Mouse (Mus musculus): ENCODE measurements around the gene Srpr. TPM values are rescaled to one million over a fixed set of nuclear protein-coding genes. Genes with fewer than 3 reads are reported as not detected.
A peak's percentile ranks its signal among the peaks of the same experiment; 100 is the strongest.

Gene Srpr
- polyA plus RNA-seq, 1 experiment from 2014 or later: 91.2 TPM

- H3K9me3 ChIP-seq: no peaks in the 10 kb centered on the region
- H3K4me2 ChIP-seq (replicated peaks): no peak overlapping the region
- no peak overlapping the region for H3K9ac ChIP-seq (replicated peaks)
- no peaks in the 10 kb centered on the region for H3K27me3 ChIP-seq
- no peaks in the 10 kb centered on the region for H3K4me1 ChIP-seq
- WGBS: 92% methylated on average over 3 of the region's 3 CpGs
- no peak overlapping the region for H3K27ac ChIP-seq (replicated peaks)
- no peak overlapping the region for H3K4me3 ChIP-seq
- H3K36me3 ChIP-seq: peaks cover 40% of the 10 kb centered on the region
- no peak for ATAC-seq (ENCODE audit: low FRiP score, low read depth)
Observed at GRCm38 (mm10) chr9:35228671-35229070, 28.7 kb downstream of the Srpr start.

- no peak for ATAC-seq (ENCODE audit: low FRiP score, low read depth)
- peaks cover 38% of the 10 kb centered on the region for H3K36me3 ChIP-seq
- no peak overlapping the region for H3K4me3 ChIP-seq
- H3K27me3 ChIP-seq: no peaks in the 10 kb centered on the region
- H3K9ac ChIP-seq (replicated peaks): no peak overlapping the region
- 61% methylated on average over 3 of the region's 3 CpGs for WGBS
- no peaks in the 10 kb centered on the region for H3K9me3 ChIP-seq
- no peak overlapping the region for H3K27ac ChIP-seq (replicated peaks)
- no peak overlapping the region for H3K4me2 ChIP-seq (replicated peaks)
- no peaks in the 10 kb centered on the region for H3K4me1 ChIP-seq
Observed at GRCm38 (mm10) chr9:35235996-35236395, 36.0 kb downstream of the Srpr start.

DNA sequence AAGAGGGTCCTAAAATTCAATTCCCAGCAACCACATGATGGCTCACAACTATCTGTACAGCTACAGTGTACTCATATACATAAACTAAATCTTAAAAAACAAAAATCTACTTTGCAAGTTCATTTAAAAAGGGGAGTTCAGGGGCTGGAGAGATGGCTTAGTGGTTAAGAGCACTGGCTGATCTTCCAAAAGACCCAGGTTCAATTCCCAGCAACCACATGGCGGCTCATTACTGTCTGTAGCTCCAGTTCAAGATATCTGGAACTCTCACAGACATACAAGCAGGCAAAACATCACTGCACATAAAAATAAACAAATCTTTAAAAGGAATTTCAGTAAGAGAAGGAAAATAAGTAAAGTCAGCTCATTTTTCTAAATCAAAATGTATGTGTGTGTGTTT, 38.4 kb downstream of the Srpr start:
- Histone ChIP-seq H3K36me3 (peaks cover 20% of the 10 kb centered on the region), H3K27me3 (no peaks in the 10 kb centered on the region), H3K9me3 (no peaks in the 10 kb centered on the region), H3K27ac (replicated peaks) (no peak overlapping the region), H3K4me2 (replicated peaks) (no peak overlapping the region), H3K9ac (replicated peaks) (no peak overlapping the region), H3K4me3 (no peak overlapping the region), H3K4me1 (no peaks in the 10 kb centered on the region)
- 90% methylated on average over 1 of the region's 1 CpGs for WGBS
- ATAC-seq (ENCODE audit: low FRiP score, low read depth): no peak

- Histone ChIP-seq H3K27ac (replicated peaks) (no peak overlapping the region), H3K4me3 (no peak overlapping the region), H3K9ac (replicated peaks) (no peak overlapping the region), H3K36me3 (peaks cover 17% of the 10 kb centered on the region), H3K4me2 (replicated peaks) (no peak overlapping the region), H3K9me3 (no peaks in the 10 kb centered on the region), H3K27me3 (no peaks in the 10 kb centered on the region), H3K4me1 (no peaks in the 10 kb centered on the region)
- 85% methylated on average over 6 of the region's 6 CpGs for WGBS
- ATAC-seq (ENCODE audit: low FRiP score, low read depth): no peak
Observed at GRCm38 (mm10) chr9:35238915-35239571, 39.1 kb downstream of the Srpr start.

DNA sequence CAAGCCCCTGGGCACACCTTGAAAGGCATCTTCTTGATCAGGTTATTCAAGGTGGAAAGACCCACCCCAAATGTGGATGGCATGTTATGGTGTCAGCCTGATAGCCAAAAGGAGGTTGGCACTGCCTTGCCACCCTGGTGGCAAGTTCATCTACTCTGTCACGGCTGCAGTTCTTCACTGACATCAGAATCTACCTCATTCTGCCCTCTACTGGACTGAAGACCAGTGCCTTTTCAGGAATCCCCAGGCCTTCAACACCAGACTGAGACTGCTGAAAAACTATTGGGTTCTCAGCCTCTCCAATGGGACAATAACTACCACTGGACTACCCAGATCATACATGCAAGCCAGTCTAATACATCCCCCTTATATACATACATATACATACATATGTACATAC, 39.8 kb downstream of the Srpr start:
- Histone ChIP-seq H3K9ac (replicated peaks) (no peak overlapping the region), H3K4me2 (replicated peaks) (no peak overlapping the region), H3K36me3 (peaks cover 12% of the 10 kb centered on the region), H3K9me3 (no peaks in the 10 kb centered on the region), H3K27ac (replicated peaks) (no peak overlapping the region), H3K4me1 (no peaks in the 10 kb centered on the region), H3K27me3 (no peaks in the 10 kb centered on the region), H3K4me3 (no peak overlapping the region)
- ATAC-seq (ENCODE audit: low FRiP score, low read depth): no peak
- WGBS: 95% methylated on average over 1 of the region's 1 CpGs

- no peak overlapping the region for H3K4me3 ChIP-seq
- 99% methylated on average over 2 of the region's 2 CpGs for WGBS
- ATAC-seq (ENCODE audit: low FRiP score, low read depth): no peak
Observed at GRCm38 (mm10) chr9:35247405-35247804, 47.4 kb downstream of the Srpr start.

GRCm38 (mm10) chr9:35249476-35249875, 49.5 kb downstream of the Srpr start:
- no peak for ATAC-seq (ENCODE audit: low FRiP score, low read depth)
- Histone ChIP-seq H3K9me3 (no peaks in the 10 kb centered on the region), H3K27ac (replicated peaks) (no peak overlapping the region), H3K27me3 (no peaks in the 10 kb centered on the region), H3K4me2 (replicated peaks) (no peak overlapping the region), H3K36me3 (no peaks in the 10 kb centered on the region), H3K4me1 (no peaks in the 10 kb centered on the region), H3K9ac (replicated peaks) (no peak overlapping the region), H3K4me3 (no peak overlapping the region)

More at GRCm38 (mm10) chr9:35247405-35247804, 47.4 kb downstream of the Srpr start:
- H3K27ac ChIP-seq (replicated peaks): no peak overlapping the region
- 0 out of 2 replicates have a peak, but pooled peaks cover 4% of the 10 kb centered on the region for H3K36me3 ChIP-seq
- no peaks in the 10 kb centered on the region for H3K27me3 ChIP-seq
- H3K4me1 ChIP-seq: no peaks in the 10 kb centered on the region
- no peaks in the 10 kb centered on the region for H3K9me3 ChIP-seq
- no peak overlapping the region for H3K9ac ChIP-seq (replicated peaks)
- no peak overlapping the region for H3K4me2 ChIP-seq (replicated peaks)

DNA sequence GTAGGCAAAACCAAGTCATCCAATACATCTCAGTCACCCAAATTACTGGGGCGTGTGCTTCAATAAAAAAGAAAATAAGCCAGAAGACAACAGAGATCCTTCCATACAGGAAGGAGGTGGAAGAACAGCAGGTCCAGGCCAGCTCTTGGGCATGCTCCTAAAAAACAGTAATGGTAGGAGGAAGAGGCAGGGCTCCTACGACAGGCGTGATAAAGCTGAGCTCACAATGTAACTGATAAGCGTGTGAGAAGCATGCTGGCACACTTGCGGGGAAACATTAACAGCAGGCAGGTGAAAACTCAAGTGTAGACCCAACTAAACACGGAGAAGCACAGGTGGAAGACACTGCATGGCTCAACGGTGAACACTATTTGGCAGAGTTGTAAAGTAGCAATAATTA, 57.4 kb downstream of the Srpr start:
- H3K4me1 ChIP-seq: no peaks in the 10 kb centered on the region
- H3K9me3 ChIP-seq: no peaks in the 10 kb centered on the region
- no peak overlapping the region for H3K4me3 ChIP-seq
- no peak overlapping the region for H3K27ac ChIP-seq (replicated peaks)
- no peak for ATAC-seq (ENCODE audit: low FRiP score, low read depth)
- no peak overlapping the region for H3K4me2 ChIP-seq (replicated peaks)
- H3K27me3 ChIP-seq: no peaks in the 10 kb centered on the region
- H3K36me3 ChIP-seq: 0 out of 2 replicates have a peak, but pooled peaks cover 3% of the 10 kb centered on the region
- H3K9ac ChIP-seq (replicated peaks): no peak overlapping the region
- 94% methylated on average over 7 of the region's 7 CpGs for WGBS

- no peak for ATAC-seq (ENCODE audit: low FRiP score, low read depth)
- Histone ChIP-seq H3K36me3 (0 out of 2 replicates have a peak, but pooled peaks cover 3% of the 10 kb centered on the region), H3K9me3 (no peaks in the 10 kb centered on the region), H3K9ac (replicated peaks) (no peak overlapping the region), H3K4me3 (no peak overlapping the region), H3K27ac (replicated peaks) (no peak overlapping the region), H3K27me3 (no peaks in the 10 kb centered on the region), H3K4me1 (peaks cover 8% of the 10 kb centered on the region), H3K4me2 (replicated peaks) (no peak overlapping the region)
- 93% methylated on average over 4 of the region's 4 CpGs for WGBS
Observed at GRCm38 (mm10) chr9:35262418-35262817, 62.4 kb downstream of the Srpr start.

DNA sequence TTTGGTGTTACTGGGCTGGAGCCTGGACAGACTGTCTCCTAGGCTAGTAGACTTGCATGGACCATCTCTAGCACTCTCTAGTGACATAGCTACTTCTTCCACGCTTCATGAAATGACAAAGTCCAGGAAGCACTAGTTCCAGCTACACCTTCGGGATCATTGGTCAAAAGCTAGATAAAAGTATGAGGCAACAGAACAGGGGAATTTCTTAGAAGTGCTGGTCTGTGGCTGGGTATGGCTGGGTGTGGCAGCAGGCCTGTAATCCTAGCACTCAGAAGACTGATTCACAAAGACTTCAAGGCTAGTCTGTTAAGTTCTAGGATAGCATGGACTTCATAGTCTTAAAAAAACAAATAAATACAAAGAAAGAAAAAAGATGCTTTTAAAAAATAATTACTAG, 63.5 kb downstream of the Srpr start:
- H3K4me2 ChIP-seq (replicated peaks): no peak overlapping the region
- 0 out of 2 replicates have a peak, but pooled peaks cover 3% of the 10 kb centered on the region for H3K36me3 ChIP-seq
- no peak overlapping the region for H3K27ac ChIP-seq (replicated peaks)
- no peak for ATAC-seq (ENCODE audit: low FRiP score, low read depth)
- no peak overlapping the region for H3K4me3 ChIP-seq
- H3K4me1 ChIP-seq: peaks cover 11% of the 10 kb centered on the region
- no peaks in the 10 kb centered on the region for H3K9me3 ChIP-seq
- H3K27me3 ChIP-seq: no peaks in the 10 kb centered on the region
- no peak overlapping the region for H3K9ac ChIP-seq (replicated peaks)
- WGBS: 93% methylated on average over 2 of the region's 2 CpGs

DNA sequence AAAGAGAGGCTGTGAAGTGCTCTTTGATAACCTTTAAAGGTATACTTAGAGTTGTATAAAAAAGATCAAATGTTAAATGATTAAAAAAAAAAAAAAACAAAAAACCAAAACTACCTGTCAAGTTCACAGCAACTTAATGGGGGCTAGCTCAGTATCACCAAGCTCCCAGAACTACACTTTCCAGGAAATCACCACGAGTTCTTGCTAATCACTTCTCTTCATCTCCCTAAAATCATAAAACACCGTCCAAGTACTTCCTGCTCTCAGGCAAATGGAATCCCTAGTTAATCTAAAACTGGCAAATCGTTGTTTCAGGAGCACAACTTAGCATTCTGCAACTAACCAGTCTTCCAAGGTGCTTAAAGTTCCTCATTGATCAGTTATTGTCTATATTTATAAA, 64.5 kb downstream of the Srpr start:
- H3K36me3 ChIP-seq: no peaks in the 10 kb centered on the region
- H3K27me3 ChIP-seq: no peaks in the 10 kb centered on the region
- 90% methylated on average over 3 of the region's 3 CpGs for WGBS
- no peak for ATAC-seq (ENCODE audit: low FRiP score, low read depth)
- no peaks in the 10 kb centered on the region for H3K9me3 ChIP-seq
- H3K4me3 ChIP-seq: no peak overlapping the region
- H3K9ac ChIP-seq (replicated peaks): no peak overlapping the region
- H3K27ac ChIP-seq (replicated peaks): no peak overlapping the region
- H3K4me2 ChIP-seq (replicated peaks): no peak overlapping the region
- peaks cover 15% of the 10 kb centered on the region for H3K4me1 ChIP-seq

DNA sequence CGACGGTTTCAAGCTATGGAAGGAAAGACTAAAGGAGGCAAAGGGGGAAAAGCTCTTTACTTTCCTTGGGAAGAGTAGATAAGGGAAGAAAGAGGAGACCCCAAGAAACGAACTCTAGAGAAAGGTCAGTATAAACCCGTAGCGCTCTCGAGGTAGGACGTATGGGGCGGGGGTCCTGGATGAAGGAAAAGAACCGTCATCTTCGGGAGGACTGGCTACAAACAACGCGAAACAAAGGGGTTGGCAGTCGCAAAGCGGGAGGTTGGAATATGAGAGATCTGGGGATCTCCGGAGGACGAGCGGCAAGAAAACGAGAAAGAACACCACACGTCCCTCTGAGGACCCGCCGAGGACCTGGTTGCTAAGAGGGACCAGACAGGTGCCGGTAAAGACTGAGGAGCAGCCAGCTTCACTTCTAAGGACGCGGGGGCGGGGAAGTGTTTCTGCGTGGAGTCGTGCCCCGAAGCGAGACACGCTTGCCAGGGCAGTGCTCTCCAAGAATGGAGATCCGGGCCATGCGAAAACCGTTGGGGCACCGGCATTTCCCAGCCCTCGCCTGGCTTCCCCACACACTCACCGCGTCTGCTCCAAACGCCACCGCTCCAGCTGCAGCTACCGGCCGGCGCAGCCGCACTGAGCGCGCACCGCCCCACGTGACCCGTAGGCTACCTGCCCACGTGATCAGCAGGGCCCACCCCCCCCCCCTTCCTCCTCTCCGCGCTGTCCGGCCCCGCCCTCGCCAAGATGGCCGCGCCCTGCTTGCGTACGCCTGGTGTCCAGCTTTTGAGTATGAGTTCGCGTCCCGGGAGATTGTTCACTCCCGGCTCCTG, 67.4 kb downstream of the Srpr start, which contains the start of the genes Fam118b and Rpusd4:
Gene Fam118b (minus strand): TSS at position 660 of the 830 bp plus-strand sequence.
Gene Rpusd4 (plus strand): TSS at position 720 of the 830 bp plus-strand sequence.
- under 1% methylated on average over 61 of the region's 62 CpGs for WGBS
- Histone ChIP-seq H3K4me2 (replicated peaks) (peak within 1 kb of the TSS; percentile 83), H3K4me3 (peak within 1 kb of the TSS; percentile 82), H3K9me3 (no peaks in the 10 kb centered on the region), H3K27me3 (no peaks in the 10 kb centered on the region), H3K9ac (replicated peaks) (peak within 1 kb of the TSS; percentile 84), H3K27ac (replicated peaks) (peak within 1 kb of the TSS; percentile 68), H3K4me1 (peaks cover 15% of the 10 kb centered on the region), H3K36me3 (peaks cover under 1% of the 10 kb centered on the region; the same call in 1 of the 2 replicates)
- peak; percentile 97 for ATAC-seq (ENCODE audit: low FRiP score, low read depth)
